In genomic region chr1:36572140-36572700, GRCm38 (mm10) we compare ENCODE assay signal across 13 mouse cellular contexts. TPM values are rescaled to one million over a fixed set of nuclear protein-coding genes. Genes with fewer than 3 reads are reported as not detected.
DNase-seq lines count a peak whose midpoint lies in the region; ATAC-seq and TF ChIP-seq lines count a peak whose summit lies in the region.
"Had no signal": no experiment of that assay in that cellular context is flagged by ENCODE, and none has a peak within 500 bp of the region (broad histone marks: within the 10 kb centered on the region; RNA-seq: fewer than 3 reads in every experiment).

No protein-coding gene starts in this region.

- WGBS in embryonic facial prominence, embryonic 13.5 days = 42% methylated on average over 2 of the region's 2 CpGs
- 92% methylated on average over 2 of the region's 2 CpGs for WGBS in embryonic facial prominence, embryonic 10.5 days
- 60% methylated on average over 2 of the region's 2 CpGs for WGBS in hindbrain, embryonic 16.5 days
- WGBS in hindbrain, embryonic 11.5 days = 84% methylated on average over 2 of the region's 2 CpGs
- 73% methylated on average over 2 of the region's 2 CpGs for WGBS in liver, postnatal 0 days (ENCODE audit: insufficient replicate concordance)
- WGBS in limb, embryonic 10.5 days = 85% methylated on average over 2 of the region's 2 CpGs

- H3K4me3 ChIP-seq in embryonic facial prominence, embryonic 13.5 days = no peak overlapping the region
- no peak overlapping the region for H3K4me3 ChIP-seq in embryonic facial prominence, embryonic 10.5 days
- no peak overlapping the region for H3K4me3 ChIP-seq in hindbrain, embryonic 16.5 days (ENCODE audit: low read length)
- H3K4me3 ChIP-seq in hindbrain, embryonic 11.5 days (ENCODE audit: low read depth, low read length) = no peak overlapping the region
- H3K4me3 ChIP-seq in liver, postnatal 0 days (ENCODE audit: low read depth, low read length) = no peak overlapping the region
- no peak overlapping the region for H3K4me3 ChIP-seq in limb, embryonic 10.5 days
- H3K4me3 ChIP-seq: forebrain, embryonic 15.5 days had no signal

- no peaks in the 10 kb centered on the region for H3K27me3 ChIP-seq in embryonic facial prominence, embryonic 13.5 days
- H3K27me3 ChIP-seq in embryonic facial prominence, embryonic 10.5 days (replicated peaks; ENCODE audit: low read depth, poor library complexity, severe bottlenecking) = no peaks in the 10 kb centered on the region
- no peaks in the 10 kb centered on the region for H3K27me3 ChIP-seq in hindbrain, embryonic 16.5 days (replicated peaks; ENCODE audit: control insufficient read depth, insufficient read depth, low read length)
- no peaks in the 10 kb centered on the region for H3K27me3 ChIP-seq in hindbrain, embryonic 11.5 days (ENCODE audit: control insufficient read depth, insufficient read depth, low read length)
- H3K27me3 ChIP-seq in liver, postnatal 0 days (ENCODE audit: insufficient read depth, low read length) = no peaks in the 10 kb centered on the region
- H3K27me3 ChIP-seq in limb, embryonic 10.5 days (ENCODE audit: low read depth, poor library complexity, severe bottlenecking) = no peaks in the 10 kb centered on the region
- H3K27me3 ChIP-seq: CH12.LX; forebrain, embryonic 15.5 days had no signal

- H3K4me2 ChIP-seq in embryonic facial prominence, embryonic 13.5 days = no peak overlapping the region
- no peak overlapping the region for H3K4me2 ChIP-seq in hindbrain, embryonic 16.5 days (ENCODE audit: low read length)
- no peak overlapping the region for H3K4me2 ChIP-seq in hindbrain, embryonic 11.5 days (replicated peaks; ENCODE audit: low read depth, low read length)
- H3K4me2 ChIP-seq in liver, postnatal 0 days (ENCODE audit: low read depth, low read length) = no peak overlapping the region
- H3K4me2 ChIP-seq: forebrain, embryonic 15.5 days had no signal

- peaks cover 83% of the 10 kb centered on the region for H3K4me1 ChIP-seq in embryonic facial prominence, embryonic 13.5 days
- peaks cover 84% of the 10 kb centered on the region for H3K4me1 ChIP-seq in embryonic facial prominence, embryonic 10.5 days
- peaks cover 3% of the 10 kb centered on the region; the same call in 1 of the 2 replicates for H3K4me1 ChIP-seq in hindbrain, embryonic 16.5 days (ENCODE audit: control insufficient read depth, insufficient read depth, low read depth, low read length)
- H3K4me1 ChIP-seq in hindbrain, embryonic 11.5 days (replicated peaks; ENCODE audit: control insufficient read depth, insufficient read depth, low read length) = 0 out of 2 replicates have a peak, but pooled peaks cover 4% of the 10 kb centered on the region
- peaks cover 18% of the 10 kb centered on the region for H3K4me1 ChIP-seq in liver, postnatal 0 days (ENCODE audit: insufficient read depth)
- peaks cover 92% of the 10 kb centered on the region for H3K4me1 ChIP-seq in limb, embryonic 10.5 days

- TF ChIP-seq EP300 in liver, postnatal 0 days (IDR thresholded peaks at IDR 0.05; ENCODE audit: low read depth) = no peak

- no peaks in the 10 kb centered on the region for H3K9me3 ChIP-seq in embryonic facial prominence, embryonic 13.5 days
- H3K9me3 ChIP-seq in embryonic facial prominence, embryonic 10.5 days = no peaks in the 10 kb centered on the region
- H3K9me3 ChIP-seq in hindbrain, embryonic 16.5 days (ENCODE audit: control insufficient read depth, low read length) = no peaks in the 10 kb centered on the region
- H3K9me3 ChIP-seq in hindbrain, embryonic 11.5 days (ENCODE audit: control insufficient read depth, low read length) = no peaks in the 10 kb centered on the region
- H3K9me3 ChIP-seq in liver, postnatal 0 days (ENCODE audit: low read length) = no peaks in the 10 kb centered on the region
- no peaks in the 10 kb centered on the region for H3K9me3 ChIP-seq in limb, embryonic 10.5 days (replicated peaks)
- H3K9me3 ChIP-seq: forebrain, embryonic 15.5 days had no signal

- peak overlapping the region; percentile 24; the same call in 1 of the 2 replicates for H3K27ac ChIP-seq in embryonic facial prominence, embryonic 13.5 days
- no peak overlapping the region for H3K27ac ChIP-seq in embryonic facial prominence, embryonic 10.5 days (replicated peaks)
- no peak overlapping the region for H3K27ac ChIP-seq in hindbrain, embryonic 16.5 days (ENCODE audit: low read depth, low read length)
- H3K27ac ChIP-seq in hindbrain, embryonic 11.5 days (ENCODE audit: low read depth, low read length) = no peak overlapping the region
- peak overlapping the region; percentile 74; the same call in 1 of the 2 replicates for H3K27ac ChIP-seq in liver, postnatal 0 days (ENCODE audit: low read depth)
- 0 out of 2 replicates have a peak overlapping the region, but pooled peaks have one; percentile 8 for H3K27ac ChIP-seq in limb, embryonic 10.5 days
- H3K27ac ChIP-seq: forebrain, embryonic 15.5 days had no signal

- H3K9ac ChIP-seq in embryonic facial prominence, embryonic 13.5 days = no peak overlapping the region
- H3K9ac ChIP-seq in hindbrain, embryonic 16.5 days (ENCODE audit: low read depth, low read length) = no peak overlapping the region
- H3K9ac ChIP-seq in hindbrain, embryonic 11.5 days (ENCODE audit: low read depth, low read length) = no peak overlapping the region
- H3K9ac ChIP-seq in liver, postnatal 0 days (replicated peaks) = no peak overlapping the region
- H3K9ac ChIP-seq: forebrain, embryonic 15.5 days had no signal

- TF ChIP-seq CTCF in liver, postnatal 0 days (IDR thresholded peaks at IDR 0.05; ENCODE audit: low read depth) = no peak

- no peak for ATAC-seq in embryonic facial prominence, embryonic 13.5 days (ENCODE audit: insufficient number of reproducible peaks, insufficient read depth, low FRiP score, low TSS enrichment, low read depth)
- 0 out of 2 replicates have a peak, but pooled peaks have one; percentile 19 for ATAC-seq in hindbrain, embryonic 16.5 days
- ATAC-seq in hindbrain, embryonic 11.5 days (ENCODE audit: low FRiP score) = no peak
- ATAC-seq in liver, postnatal 0 days = peak; percentile 2; the same call in 1 of the 2 replicates
- ATAC-seq: forebrain, embryonic 15.5 days had no signal

- no peaks in the 10 kb centered on the region for H3K36me3 ChIP-seq in embryonic facial prominence, embryonic 13.5 days
- no peaks in the 10 kb centered on the region for H3K36me3 ChIP-seq in embryonic facial prominence, embryonic 10.5 days (replicated peaks)
- no peaks in the 10 kb centered on the region for H3K36me3 ChIP-seq in hindbrain, embryonic 16.5 days (ENCODE audit: control insufficient read depth, insufficient read depth, low read length)
- H3K36me3 ChIP-seq in hindbrain, embryonic 11.5 days (ENCODE audit: control insufficient read depth, insufficient read depth, low read length) = no peaks in the 10 kb centered on the region
- H3K36me3 ChIP-seq in liver, postnatal 0 days (replicated peaks; ENCODE audit: insufficient read depth, low read length) = no peaks in the 10 kb centered on the region
- no peaks in the 10 kb centered on the region for H3K36me3 ChIP-seq in limb, embryonic 10.5 days
- H3K36me3 ChIP-seq: forebrain, embryonic 15.5 days had no signal

- DNase-seq in embryonic facial prominence, embryonic 10.5 days (ENCODE audit: low spot score) = no peak
- DNase-seq in hindbrain, embryonic 11.5 days (ENCODE audit: low spot score) = no peak
- no peak for DNase-seq in liver, postnatal 0 days
- no peak for DNase-seq in liver
- DNase-seq in limb, embryonic 10.5 days (ENCODE audit: low spot score) = no peak
- no peak for DNase-seq in left cerebral cortex, adult 11 months (ENCODE audit: low spot score)
- DNase-seq: cerebellum, adult 11 months; layer of hippocampus, postnatal 36 days; thymus, adult 18-20 months had no signal

RNA-seq across cellular contexts. Expression of gene Sema4c, which starts 14.1 kb away (rescaled TPM):
- 22.5 and 24.2 TPM in 2 replicates for polyA plus RNA-seq in embryonic facial prominence, embryonic 13.5 days (2015; fragmentation: Nextera tagmentation; extraction: Ambion mirVana)
- 24.9 and 25.9 TPM in 2 replicates for polyA plus RNA-seq in embryonic facial prominence, embryonic 10.5 days (2016; fragmentation: Nextera tagmentation; extraction: Ambion mirVana)
- 19.1 and 21.2 TPM in 2 replicates for polyA plus RNA-seq in hindbrain, embryonic 16.5 days (2015; fragmentation: Nextera tagmentation; extraction: Ambion mirVana)
- polyA plus RNA-seq in hindbrain, embryonic 11.5 days (2014; fragmentation: Nextera tagmentation; extraction: Ambion mirVana) = 4.3 and 5.9 TPM in 2 replicates
- 2.0 TPM in 2 replicates for polyA plus RNA-seq in liver, postnatal 0 days (2015; fragmentation: Nextera tagmentation; extraction: Ambion mirVana)
- 28.5 and 34.2 TPM in 2 replicates for polyA plus RNA-seq in limb, embryonic 10.5 days (2016; fragmentation: Nextera tagmentation; extraction: Ambion mirVana)

RNA-seq across cellular contexts. Expression of gene Ankrd39, which starts 25.0 kb away (rescaled TPM):
- polyA plus RNA-seq in embryonic facial prominence, embryonic 13.5 days (2015; fragmentation: Nextera tagmentation; extraction: Ambion mirVana) = 27.3 and 28.6 TPM in 2 replicates
- 18.9 and 20.3 TPM in 2 replicates for polyA plus RNA-seq in embryonic facial prominence, embryonic 10.5 days (2016; fragmentation: Nextera tagmentation; extraction: Ambion mirVana)
- 31.0 and 33.8 TPM in 2 replicates for polyA plus RNA-seq in hindbrain, embryonic 16.5 days (2015; fragmentation: Nextera tagmentation; extraction: Ambion mirVana)
- 12.8 and 13.1 TPM in 2 replicates for polyA plus RNA-seq in hindbrain, embryonic 11.5 days (2014; fragmentation: Nextera tagmentation; extraction: Ambion mirVana)
- polyA plus RNA-seq in liver, postnatal 0 days (2015; fragmentation: Nextera tagmentation; extraction: Ambion mirVana) = 7.4 and 8.3 TPM in 2 replicates
- polyA plus RNA-seq in limb, embryonic 10.5 days (2016; fragmentation: Nextera tagmentation; extraction: Ambion mirVana) = 19.5 and 20.3 TPM in 2 replicates

RNA-seq across cellular contexts. Expression of gene Gm42417, which starts 33.0 kb away (rescaled TPM):
- not detected in 2 replicates for polyA plus RNA-seq in embryonic facial prominence, embryonic 13.5 days (2015; fragmentation: Nextera tagmentation; extraction: Ambion mirVana)
- polyA plus RNA-seq in embryonic facial prominence, embryonic 10.5 days (2016; fragmentation: Nextera tagmentation; extraction: Ambion mirVana) = 0.54 TPM in 1 of 2 replicates, not detected in the other
- 0.30 and 0.57 TPM in 2 replicates for polyA plus RNA-seq in hindbrain, embryonic 16.5 days (2015; fragmentation: Nextera tagmentation; extraction: Ambion mirVana)
- polyA plus RNA-seq in hindbrain, embryonic 11.5 days (2014; fragmentation: Nextera tagmentation; extraction: Ambion mirVana) = not detected in 2 replicates
- 0.45 TPM in 1 of 2 replicates, not detected in the other for polyA plus RNA-seq in liver, postnatal 0 days (2015; fragmentation: Nextera tagmentation; extraction: Ambion mirVana)
- polyA plus RNA-seq in limb, embryonic 10.5 days (2016; fragmentation: Nextera tagmentation; extraction: Ambion mirVana) = 0.39 TPM in 1 of 2 replicates, not detected in the other
- polyA plus RNA-seq: forebrain, embryonic 15.5 days had no signal

RNA-seq across cellular contexts. Expression of gene Ankrd23, which starts 35.5 kb away (rescaled TPM):
- 23.7 and 24.1 TPM in 2 replicates for polyA plus RNA-seq in embryonic facial prominence, embryonic 13.5 days (2015; fragmentation: Nextera tagmentation; extraction: Ambion mirVana)
- 15.5 and 16.6 TPM in 2 replicates for polyA plus RNA-seq in embryonic facial prominence, embryonic 10.5 days (2016; fragmentation: Nextera tagmentation; extraction: Ambion mirVana)
- polyA plus RNA-seq in hindbrain, embryonic 16.5 days (2015; fragmentation: Nextera tagmentation; extraction: Ambion mirVana) = 12.2 and 19.8 TPM in 2 replicates
- 6.1 and 6.8 TPM in 2 replicates for polyA plus RNA-seq in hindbrain, embryonic 11.5 days (2014; fragmentation: Nextera tagmentation; extraction: Ambion mirVana)
- 2.0 and 2.2 TPM in 2 replicates for polyA plus RNA-seq in liver, postnatal 0 days (2015; fragmentation: Nextera tagmentation; extraction: Ambion mirVana)
- polyA plus RNA-seq in limb, embryonic 10.5 days (2016; fragmentation: Nextera tagmentation; extraction: Ambion mirVana) = 14.3 and 16.8 TPM in 2 replicates

Comparison
In these comparisons a context has a peak if more than half of its experiments do, and no peak if none do; other contexts are left out.
1. ATAC-seq: peak in hindbrain, embryonic 16.5 days (single experiment) and liver, postnatal 0 days (single experiment); none in embryonic facial prominence, embryonic 13.5 days (single experiment) and hindbrain, embryonic 11.5 days (single experiment).
2. H3K27ac ChIP-seq: peak in embryonic facial prominence, embryonic 13.5 days (single experiment), liver, postnatal 0 days (single experiment) and limb, embryonic 10.5 days (single experiment); none in embryonic facial prominence, embryonic 10.5 days (single experiment), hindbrain, embryonic 16.5 days (single experiment) and hindbrain, embryonic 11.5 days (single experiment).